Mouse (Mus musculus) lung, postnatal 0 days (tissue): Measurements from ENCODE around the gene Rln3. TPM values are rescaled to one million over a fixed set of nuclear protein-coding genes. Genes with fewer than 3 reads are reported as not detected.

Source experiments
- ATAC-seq: fragments of 200-750 bp; cut with Nextera tagmentation; 2 replicates; pipeline ENCODE4 v1.8.0; 2017; ENCODE audit warnings: moderate library complexity
- DNase-seq: peaks from one replicate; pipeline ENCODE4 v3.0.0-alpha.2; 2016; ENCODE audit warnings: low spot score
- H3K27ac ChIP-seq: fragments of 300-500 bp; sonication (generic); 2 replicates; pipeline ENCODE4 v1.5.1; 2014; ENCODE audit warnings: antibody characterized with exemption, mild to moderate bottlenecking, low read length, mixed read lengths
- H3K27me3 ChIP-seq: fragments of 300-500 bp; sonication (generic); replicated peaks from 2 replicates; pipeline ENCODE4 v1.6.1; 2014; ENCODE audit warnings: low read length, mixed read lengths; ENCODE audit not compliant: insufficient read depth
- H3K36me3 ChIP-seq: fragments of 300-500 bp; sonication (generic); 2 replicates; pipeline ENCODE4 v1.6.1; 2014; ENCODE audit warnings: low read length, mixed read lengths; ENCODE audit not compliant: insufficient read depth
- H3K4me1 ChIP-seq: fragments of 300-500 bp; sonication (generic); 2 replicates; pipeline ENCODE4 v1.6.1; 2014; ENCODE audit warnings: antibody characterized with exemption, low read depth, low read length, mixed read lengths; ENCODE audit not compliant: insufficient read depth
- H3K4me2 ChIP-seq: fragments of 300-500 bp; sonication (generic); replicated peaks from 2 replicates; pipeline ENCODE4 v1.6.1; 2014; ENCODE audit warnings: low read depth, mild to moderate bottlenecking, low read length, moderate library complexity, mixed read lengths
- H3K4me3 ChIP-seq: fragments of 300-500 bp; sonication (generic); 2 replicates; pipeline ENCODE4 v1.5.1; 2014; ENCODE audit warnings: low read depth, low read length
- H3K9ac ChIP-seq: fragments of 300-500 bp; sonication (generic); replicated peaks from 2 replicates; pipeline ENCODE4 v1.6.1; 2014; ENCODE audit warnings: low read depth, mild to moderate bottlenecking
- H3K9me3 ChIP-seq: fragments of 300-500 bp; sonication (generic); 2 replicates; pipeline ENCODE4 v1.6.1; 2016; ENCODE audit warnings: low read length, mixed read lengths
- CTCF ChIP-seq: IDR thresholded peaks from 2 replicates; pipeline ENCODE4 v1.5.1; 2016; ENCODE audit warnings: antibody characterized with exemption, mild to moderate bottlenecking
- EP300 ChIP-seq: IDR thresholded peaks from 2 replicates; pipeline ENCODE4 v1.6.1; 2016; ENCODE audit warnings: antibody characterized with exemption, mild to moderate bottlenecking, control low read depth
- WGBS: fragments of 180-500 bp; shearing (Covaris S2); extraction: QIAGEN DNeasy Blood & Tissue Kit; methylation state at CpG from one replicate; pipeline ENCODE4 v1.1.7; 2014; 5-methylcytosine and 5-hydroxymethylcytosine counted together
- polyA plus RNA-seq: library from polyadenylated mRNA; unstranded; fragments of >200 nt; fragmentation: Nextera tagmentation; extraction: Ambion mirVana; gene quantifications from 2 replicates; pipeline ENCODE4 v1.2.1, GENCODE M21; 2015

Gene Rln3
- polyA plus RNA-seq, 1 experiment from 2014 or later: 0.26 TPM

- Histone ChIP-seq H3K36me3 (0 out of 2 replicates have a peak, but pooled peaks cover 6% of the 10 kb centered on the region), H3K9ac (no peak overlapping the region), H3K27me3 (no peaks in the 10 kb centered on the region), H3K4me2 (peak overlapping the region; percentile 97), H3K27ac (peak overlapping the region; percentile 93; the same call in 1 of the 2 replicates), H3K9me3 (no peaks in the 10 kb centered on the region), H3K4me3 (peak overlapping the region; percentile 59), H3K4me1 (peaks cover 11% of the 10 kb centered on the region; the same call in 1 of the 2 replicates)
- DNase-seq (no peak), ATAC-seq (no peak)
- 62% methylated on average over 16 of the region's 16 CpGs for WGBS
- no peak for TF ChIP-seq CTCF
- no peak for TF ChIP-seq EP300
Observed at GRCm38 (mm10) chr8:83999057-83999705, 45.6 kb downstream of the Rln3 start.

- 0 out of 2 replicates have a peak, but pooled peaks cover 6% of the 10 kb centered on the region for H3K36me3 ChIP-seq
- TF ChIP-seq CTCF: peak; percentile 64
- TF ChIP-seq EP300: no peak
- peak overlapping the region; percentile 48 for H3K9ac ChIP-seq
- no peaks in the 10 kb centered on the region for H3K9me3 ChIP-seq
- ATAC-seq: peak; percentile 16
- H3K4me2 ChIP-seq: peak overlapping the region; percentile 97
- DNase-seq: peak; percentile 73
- H3K4me1 ChIP-seq: peaks cover 9% of the 10 kb centered on the region; the same call in 1 of the 2 replicates
- no peaks in the 10 kb centered on the region for H3K27me3 ChIP-seq
- H3K4me3 ChIP-seq: peak overlapping the region; percentile 59
- peak overlapping the region; percentile 93 for H3K27ac ChIP-seq
- 2% methylated on average over 67 of the region's 92 CpGs for WGBS
Observed at GRCm38 (mm10) chr8:83998231-83999056, 46.4 kb downstream of the Rln3 start.

GRCm38 (mm10) chr8:83997511-83998141, 47.2 kb downstream of the Rln3 start, which contains the start of gene Samd1:
Samd1 (plus strand) TSS chr8:83997672.
- DNase-seq (peak; percentile 51), ATAC-seq (no peak)
- WGBS: 0% methylated on average over 29 of the region's 112 CpGs

GRCm38 (mm10) chr8:83996567-83997505, 48.0 kb downstream of the Rln3 start:
- Histone ChIP-seq H3K9ac (peak overlapping the region; percentile 59), H3K27me3 (no peaks in the 10 kb centered on the region), H3K36me3 (0 out of 2 replicates have a peak, but pooled peaks cover 11% of the 10 kb centered on the region), H3K4me2 (peak overlapping the region; percentile 97), H3K9me3 (no peaks in the 10 kb centered on the region), H3K4me1 (peaks cover 9% of the 10 kb centered on the region; the same call in 1 of the 2 replicates), H3K4me3 (peak overlapping the region; percentile 75), H3K27ac (peak overlapping the region; percentile 93)
- ATAC-seq: peak; percentile 88
- DNase-seq: peak; percentile 95
- 1% methylated on average over 25 of the region's 103 CpGs for WGBS
- no peak for TF ChIP-seq EP300
- TF ChIP-seq CTCF: no peak

More at GRCm38 (mm10) chr8:83997511-83998141, 47.2 kb downstream of the Rln3 start, which contains the start of gene Samd1:
- peak within 1 kb of the TSS; percentile 97 for H3K4me2 ChIP-seq
- H3K9me3 ChIP-seq: no peaks in the 10 kb centered on the region
- peak within 1 kb of the TSS; percentile 59 for H3K9ac ChIP-seq
- H3K4me3 ChIP-seq: peak within 1 kb of the TSS; percentile 75
- H3K36me3 ChIP-seq: 0 out of 2 replicates have a peak, but pooled peaks cover 6% of the 10 kb centered on the region
- TF ChIP-seq EP300: no peak
- TF ChIP-seq CTCF: no peak
- peaks cover 9% of the 10 kb centered on the region; the same call in 1 of the 2 replicates for H3K4me1 ChIP-seq
- peak within 1 kb of the TSS; percentile 93 for H3K27ac ChIP-seq
- no peaks in the 10 kb centered on the region for H3K27me3 ChIP-seq

GRCm38 (mm10) chr8:83995973-83996372, 48.8 kb downstream of the Rln3 start:
- Histone ChIP-seq H3K4me3 (no peak overlapping the region), H3K4me1 (peaks cover 7% of the 10 kb centered on the region; the same call in 1 of the 2 replicates), H3K9ac (no peak overlapping the region), H3K27me3 (no peaks in the 10 kb centered on the region), H3K27ac (no peak overlapping the region), H3K36me3 (peaks cover 13% of the 10 kb centered on the region; the same call in 1 of the 2 replicates), H3K4me2 (peak overlapping the region; percentile 97), H3K9me3 (no peaks in the 10 kb centered on the region)
- ATAC-seq (no peak), DNase-seq (no peak)
- 21% methylated on average over 12 of the region's 12 CpGs for WGBS
- TF ChIP-seq CTCF: no peak
